Mouse (Mus musculus) myocyte (in vitro differentiated cells): ENCODE measurements around the gene Kmt5c.

ENCODE experiments used
- MYOD1 ChIP-seq, 3 experiments: IDR thresholded peaks; one replicate each; pipeline ENCODE4 v1.6.1; 2011; ENCODE audit warnings: control low read depth in 2 of 3, low read depth in 2 of 3, mild to moderate bottlenecking in 2 of 3, moderate library complexity in 1 of 3; ENCODE audit not compliant: insufficient read length in 2 of 3, control insufficient read depth in 1 of 3
- MYOG ChIP-seq, 3 experiments: IDR thresholded peaks; one replicate each; pipeline ENCODE4 v1.6.1; 2011; ENCODE audit warnings: control low read depth in 2 of 3, low read depth in 2 of 3, mild to moderate bottlenecking in 2 of 3; ENCODE audit not compliant: insufficient read length in 2 of 3, control insufficient read depth in 1 of 3, insufficient read depth in 1 of 3
- USF1 ChIP-seq: IDR thresholded peaks from one replicate; pipeline ENCODE4 v1.6.1; 2011; ENCODE audit warnings: low read depth, mild to moderate bottlenecking, control low read depth, moderate library complexity

DNA sequence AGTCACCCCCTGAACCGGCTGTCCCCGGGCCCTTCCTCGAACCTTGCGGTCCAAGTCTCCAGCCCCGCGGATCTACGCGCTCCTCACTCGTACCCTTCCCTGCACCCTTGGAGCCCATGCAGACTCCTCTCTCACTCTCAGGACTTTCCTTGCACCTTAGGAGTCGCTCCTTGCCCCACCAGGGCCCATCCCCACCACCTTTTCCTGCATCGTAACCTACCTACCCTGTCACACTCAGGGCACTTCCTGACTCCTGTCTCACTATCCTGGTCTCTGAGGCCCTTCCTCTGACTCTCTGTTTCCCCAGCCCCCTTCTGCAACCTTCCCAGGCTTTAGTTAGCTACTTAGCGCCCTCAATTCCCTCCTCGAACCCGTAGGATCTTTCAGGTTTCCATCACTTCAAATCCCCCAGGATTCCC is 403 bp downstream of the Kmt5c start:
- TF ChIP-seq USF1 (no peak), MYOG (IDR thresholded peaks at IDR 0.05; ENCODE audit: control insufficient read depth in 1 of 3, insufficient read depth in 1 of 3, insufficient read length in 2 of 3, low read depth in 2 of 3) (no peak), MYOD1 (IDR thresholded peaks at IDR 0.05; ENCODE audit: control insufficient read depth in 1 of 3, insufficient read length in 2 of 3, low read depth in 2 of 3) (no peak)
